Mouse (Mus musculus) brain, embryonic 14.5 days (tissue): ENCODE measurements around the gene Map2k6. TPM values are rescaled to one million over a fixed set of nuclear protein-coding genes. Genes with fewer than 3 reads are reported as not detected.

Source experiments
- DNase-seq: peaks from one replicate; pipeline ENCODE4 v3.0.0-alpha.2; 2011; ENCODE audit warnings: low read depth
- CTCF ChIP-seq: fragments of 200-500 bp; IDR thresholded peaks from 2 replicates; pipeline ENCODE4 v1.5.1; 2012; ENCODE audit warnings: inconsistent platforms, mild to moderate bottlenecking, moderate library complexity, borderline replicate concordance; ENCODE audit not compliant: insufficient read depth, insufficient read length; ENCODE audit errors: extremely low read depth
- POLR2A ChIP-seq: fragments of 200-500 bp; IDR thresholded peaks from 2 replicates; pipeline ENCODE4 v1.6.1; 2012; ENCODE audit warnings: mild to moderate bottlenecking, inconsistent platforms, borderline replicate concordance; ENCODE audit not compliant: poor library complexity, insufficient read depth, insufficient read length, severe bottlenecking; ENCODE audit errors: extremely low read depth
- polyA plus RNA-seq: library from polyadenylated mRNA; depleted of rRNA; stranded (reverse); fragments of >200 nt; gene quantifications from 2 replicates; pipeline ENCODE4 v1.2.3, GENCODE M21; 2012

Gene Map2k6
- polyA plus RNA-seq, 1 experiment = 21.4 TPM

DNA sequence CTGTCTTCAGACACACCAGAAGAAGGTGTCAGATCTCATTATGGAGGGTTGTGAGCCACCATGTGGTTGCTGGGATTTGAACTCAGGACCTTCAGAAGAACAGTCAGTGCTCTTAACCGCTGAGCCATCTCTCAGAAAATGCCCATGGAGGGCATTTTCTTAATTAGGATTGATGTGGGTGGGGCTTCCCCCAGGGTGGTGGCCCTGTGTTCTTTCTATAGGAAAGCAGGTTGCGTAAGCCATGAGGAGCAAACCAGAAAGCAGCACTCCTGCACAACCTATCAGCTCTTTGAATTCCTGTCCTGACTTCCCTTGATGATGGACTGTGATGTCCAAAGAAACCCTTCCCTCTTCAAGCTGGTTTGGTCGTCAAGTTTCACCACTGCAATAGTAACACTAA is 39.2 kb downstream of the Map2k6 start:
- no peak for DNase-seq
- TF ChIP-seq CTCF (no peak), POLR2A (no peak)

GRCm38 (mm10) chr11:110438700-110439296 is 39.9 kb downstream of the Map2k6 start:
- no peak for DNase-seq
- TF ChIP-seq POLR2A = no peak
- no peak for TF ChIP-seq CTCF

DNA sequence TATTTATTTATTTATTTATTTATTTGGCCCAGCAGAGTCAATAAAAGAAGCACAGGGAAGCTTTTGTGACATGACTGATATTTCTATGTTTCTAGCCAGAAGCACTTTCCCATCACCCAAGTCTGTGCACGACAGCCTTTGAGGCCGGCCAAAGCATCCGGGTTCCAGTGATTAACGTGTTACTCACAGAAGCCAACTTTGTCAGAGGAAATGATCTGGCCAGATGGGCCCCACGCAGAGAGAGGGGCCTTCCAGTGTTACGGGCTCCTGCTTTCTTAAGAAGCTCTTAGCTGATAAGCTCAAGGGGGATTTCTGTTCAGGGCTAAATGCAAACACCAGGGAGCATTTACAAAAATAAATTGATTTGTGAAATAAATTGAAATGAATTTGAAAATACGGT is 40.4 kb downstream of the Map2k6 start:
- peak; percentile 41 for DNase-seq

DNA sequence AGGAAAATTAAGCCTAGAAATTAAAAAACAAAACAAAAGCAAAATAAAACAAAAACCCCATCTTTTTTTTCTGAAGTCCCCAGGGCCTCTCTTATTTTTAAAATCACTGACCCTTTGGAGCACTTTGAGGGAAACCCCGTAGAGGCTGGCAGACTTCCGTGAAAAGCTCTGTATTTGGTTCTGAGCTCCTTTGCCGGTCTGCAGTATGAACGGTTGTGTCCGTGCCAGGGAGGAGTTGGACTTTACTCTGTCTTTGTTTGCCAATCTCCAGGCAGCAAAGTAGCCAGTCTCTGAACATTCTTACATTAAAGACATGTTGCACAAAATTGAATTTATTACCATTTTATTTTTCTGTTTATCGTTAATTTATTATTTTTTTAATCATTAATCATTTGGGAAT is 45.7 kb downstream of the Map2k6 start:
- TF ChIP-seq CTCF (no peak), POLR2A (no peak)
- DNase-seq = peak; percentile 21

More for the DNA sequence above, 40.4 kb downstream of the Map2k6 start:
- TF ChIP-seq POLR2A = no peak
- TF ChIP-seq CTCF = no peak

GRCm38 (mm10) chr11:110448131-110448725 is 49.3 kb downstream of the Map2k6 start:
- DNase-seq = peak; percentile 37
- TF ChIP-seq CTCF = no peak
- no peak for TF ChIP-seq POLR2A

- peak; percentile 20 for DNase-seq
- TF ChIP-seq CTCF = no peak
- TF ChIP-seq POLR2A = no peak
Observed at GRCm38 (mm10) chr11:110448726-110449161, 49.8 kb downstream of the Map2k6 start.

DNA sequence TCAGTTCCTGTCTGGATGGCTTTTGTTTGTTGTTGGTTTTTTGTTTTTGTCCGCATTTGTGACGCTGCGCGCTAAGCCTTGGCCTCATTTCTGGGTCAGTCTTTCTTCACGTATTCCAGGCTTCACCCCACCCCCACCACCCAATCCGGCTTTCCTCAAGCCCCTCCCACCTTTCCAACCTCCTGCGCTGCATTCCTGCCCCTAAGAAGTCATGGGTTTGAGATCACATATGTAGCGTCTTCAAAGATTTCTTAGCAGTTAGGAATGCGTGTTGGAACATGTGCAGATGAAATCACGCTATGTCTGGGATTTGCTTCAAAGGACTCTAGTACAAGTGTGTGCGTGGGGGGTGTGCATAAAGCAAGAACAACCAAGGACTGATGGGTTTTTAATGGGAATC is 50.3 kb downstream of the Map2k6 start:
- DNase-seq = peak; percentile 63
- TF ChIP-seq POLR2A (no peak), CTCF (no peak)

GRCm38 (mm10) chr11:110450091-110450757 is 51.3 kb downstream of the Map2k6 start:
- TF ChIP-seq POLR2A (no peak), CTCF (no peak)
- DNase-seq = peak; percentile 71

- TF ChIP-seq CTCF = no peak
- TF ChIP-seq POLR2A = no peak
- DNase-seq = no peak
Observed at GRCm38 (mm10) chr11:110450758-110451121, 51.8 kb downstream of the Map2k6 start.

DNA sequence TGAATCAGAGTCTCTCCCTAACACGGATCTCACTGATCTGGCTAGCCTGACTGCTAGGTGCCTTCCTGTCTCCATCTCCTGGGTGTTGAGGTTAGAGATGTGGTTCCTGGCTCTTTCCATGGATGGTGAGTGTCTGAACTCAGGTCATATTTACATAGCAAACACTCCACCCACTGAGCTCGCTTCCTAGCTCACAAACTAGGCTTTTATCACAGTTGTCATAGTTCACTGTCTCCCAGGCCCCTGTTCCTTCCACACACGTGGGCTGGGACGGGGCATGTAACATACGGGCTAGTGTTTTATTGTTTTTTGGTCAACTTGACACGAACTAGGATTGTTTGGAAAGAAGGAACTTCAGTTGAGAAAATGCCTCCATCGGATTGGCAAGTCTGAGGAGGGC is 52.7 kb downstream of the Map2k6 start:
- DNase-seq = no peak
- TF ChIP-seq POLR2A (no peak), CTCF (no peak)

GRCm38 (mm10) chr11:110453445-110454154 is 54.7 kb downstream of the Map2k6 start:
- TF ChIP-seq POLR2A = no peak
- no peak for TF ChIP-seq CTCF
- DNase-seq = no peak
